Mouse (Mus musculus) CH12.LX (cell line): ENCODE results near the gene Stxbp1.

Source experiments
- CTCF ChIP-seq, 2 experiments: IDR thresholded peaks in 1 of 2; conservative IDR thresholded peaks in 1 of 2; 2 replicates each; pipeline ENCODE4 v1.5.1; 2011 to 2012; ENCODE audit warnings: low read depth in 2 of 2, low read length in 2 of 2, improper control_type of control experiment in 1 of 2, inconsistent platforms in 1 of 2, mild to moderate bottlenecking in 1 of 2, moderate library complexity in 1 of 2
- MAX ChIP-seq: IDR thresholded peaks from 2 replicates; pipeline ENCODE4 v1.6.1; 2011; ENCODE audit warnings: low read length, improper control_type of control experiment
- POLR2A ChIP-seq: IDR thresholded peaks from 2 replicates; pipeline ENCODE4 v1.6.1; 2011; ENCODE audit warnings: low read depth, mild to moderate bottlenecking, improper control_type of control experiment, low read length
- UBTF ChIP-seq: IDR thresholded peaks from 2 replicates; pipeline ENCODE4 v1.6.1; 2012; ENCODE audit warnings: low read depth, mild to moderate bottlenecking, inconsistent platforms, low read length, improper control_type of control experiment, moderate library complexity
- USF1 ChIP-seq: IDR thresholded peaks from 2 replicates; pipeline ENCODE4 v1.6.1; 2014; ENCODE audit warnings: low read depth, mild to moderate bottlenecking, inconsistent platforms, low read length, improper control_type of control experiment
- ZNF384 ChIP-seq: IDR thresholded peaks from 2 replicates; pipeline ENCODE4 v1.6.1; 2012; ENCODE audit warnings: low read depth, low read length, improper control_type of control experiment, inconsistent platforms

DNA sequence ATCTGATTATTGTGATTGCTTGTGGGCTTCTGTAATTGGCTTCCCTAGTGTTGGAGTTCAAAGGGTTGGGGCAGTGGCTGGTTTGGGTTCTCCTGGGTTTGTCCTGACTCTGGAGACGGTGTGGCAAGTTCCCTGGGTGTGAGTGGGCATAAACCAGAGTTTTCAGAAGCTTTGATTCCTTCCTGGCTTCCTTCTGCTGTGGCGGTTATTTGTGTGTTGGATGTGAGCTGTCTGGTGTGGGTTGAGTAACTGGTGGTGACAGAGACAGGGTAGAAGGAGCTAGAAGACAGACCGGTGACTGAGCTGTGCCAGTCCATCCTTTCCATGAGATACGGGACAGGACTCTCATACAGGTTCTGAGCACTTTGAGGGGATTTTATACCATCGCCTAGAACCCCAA, 32.5 kb upstream of the Stxbp1 start:
- TF ChIP-seq POLR2A (no peak), USF1 (no peak), MAX (no peak), UBTF (no peak), CTCF (conservative IDR thresholded peaks at IDR 0.05 in 1 of 2, IDR thresholded peaks at IDR 0.05 in 1 of 2; ENCODE audit: low read depth in 2 of 2, low read length in 2 of 2) (no peak), ZNF384 (no peak)
